Mouse (Mus musculus) cerebellum, postnatal 4 days (tissue): ENCODE results near the gene Gtf3c1.
"Not testable (repeated sequence)": the region's sequence is repeated elsewhere in the genome, so short reads cannot be mapped to it uniquely, and the experiment has no call there.

Experiments
- DNase-seq, 2 experiments: peaks; one replicate each; pipeline ENCODE4 v3.0.0; 2022; ENCODE audit warnings: low spot score in 2 of 2, mixed read lengths in 1 of 2

Gene Gtf3c1

GRCm38 (mm10) chr7:125707593-125708022 lies at the start of gene Gtf3c1, which contains the start of gene D430042O09Rik:
Gene Gtf3c1 (minus strand): TSS chr7:125707780.
Gene D430042O09Rik (plus strand): TSS chr7:125707888.
- peak; percentile 100 for DNase-seq

GRCm38 (mm10) chr7:125756806-125757205 lies 49.2 kb upstream of the Gtf3c1 start:
- DNase-seq: no peak

GRCm38 (mm10) chr7:125753326-125753715 lies 45.7 kb upstream of the Gtf3c1 start:
- DNase-seq: no peak

- DNase-seq: no peak
Measured at GRCm38 (mm10) chr7:125752699-125753325, 45.2 kb upstream of the Gtf3c1 start.

- DNase-seq: no peak
Measured at GRCm38 (mm10) chr7:125748186-125748585, 40.6 kb upstream of the Gtf3c1 start.

- no peak for DNase-seq
Measured at GRCm38 (mm10) chr7:125747316-125747690, 39.7 kb upstream of the Gtf3c1 start.

- DNase-seq: no peak
Measured at GRCm38 (mm10) chr7:125746621-125747315, 39.2 kb upstream of the Gtf3c1 start.

GRCm38 (mm10) chr7:125744774-125745173 lies 37.2 kb upstream of the Gtf3c1 start:
- DNase-seq: no peak

GRCm38 (mm10) chr7:125741271-125741703 lies 33.7 kb upstream of the Gtf3c1 start:
- no peak for DNase-seq

GRCm38 (mm10) chr7:125740521-125740920 lies 32.9 kb upstream of the Gtf3c1 start:
- DNase-seq: no peak

GRCm38 (mm10) chr7:125736366-125737015 lies 28.9 kb upstream of the Gtf3c1 start:
- no peak for DNase-seq

- no peak for DNase-seq
Measured at GRCm38 (mm10) chr7:125733791-125734190, 26.2 kb upstream of the Gtf3c1 start.

GRCm38 (mm10) chr7:125731679-125732078 lies 24.1 kb upstream of the Gtf3c1 start:
- no peak for DNase-seq

GRCm38 (mm10) chr7:125723189-125723972 lies 15.8 kb upstream of the Gtf3c1 start:
- peak in 1 of 2 experiments; percentile 67 for DNase-seq

- DNase-seq: no peak
Measured at GRCm38 (mm10) chr7:125722127-125722526, 14.5 kb upstream of the Gtf3c1 start.

GRCm38 (mm10) chr7:125721033-125721432 lies 13.5 kb upstream of the Gtf3c1 start:
- no peak for DNase-seq

GRCm38 (mm10) chr7:125720370-125720769 lies 12.8 kb upstream of the Gtf3c1 start:
- no peak for DNase-seq

- DNase-seq: no peak
Measured at GRCm38 (mm10) chr7:125717612-125718011, 10.0 kb upstream of the Gtf3c1 start.

GRCm38 (mm10) chr7:125716724-125717123 lies 9.1 kb upstream of the Gtf3c1 start:
- no peak for DNase-seq

- DNase-seq: no peak
Measured at GRCm38 (mm10) chr7:125714803-125715202, 7.2 kb upstream of the Gtf3c1 start.

- DNase-seq: not testable (repeated sequence)
Measured at GRCm38 (mm10) chr7:125713542-125714055, 6.0 kb upstream of the Gtf3c1 start.

GRCm38 (mm10) chr7:125708100-125708499 lies 520 bp upstream of the Gtf3c1 start:
- no peak for DNase-seq
